Mouse (Mus musculus): Measurements from ENCODE around the gene Tceal1.
A peak's percentile ranks its signal among the peaks of the same experiment; 100 is the strongest.
"Not testable (repeated sequence)": the region's sequence is repeated elsewhere in the genome, so short reads cannot be mapped to it uniquely, and the experiment has no call there.

The Tceal1 gene

DNA sequence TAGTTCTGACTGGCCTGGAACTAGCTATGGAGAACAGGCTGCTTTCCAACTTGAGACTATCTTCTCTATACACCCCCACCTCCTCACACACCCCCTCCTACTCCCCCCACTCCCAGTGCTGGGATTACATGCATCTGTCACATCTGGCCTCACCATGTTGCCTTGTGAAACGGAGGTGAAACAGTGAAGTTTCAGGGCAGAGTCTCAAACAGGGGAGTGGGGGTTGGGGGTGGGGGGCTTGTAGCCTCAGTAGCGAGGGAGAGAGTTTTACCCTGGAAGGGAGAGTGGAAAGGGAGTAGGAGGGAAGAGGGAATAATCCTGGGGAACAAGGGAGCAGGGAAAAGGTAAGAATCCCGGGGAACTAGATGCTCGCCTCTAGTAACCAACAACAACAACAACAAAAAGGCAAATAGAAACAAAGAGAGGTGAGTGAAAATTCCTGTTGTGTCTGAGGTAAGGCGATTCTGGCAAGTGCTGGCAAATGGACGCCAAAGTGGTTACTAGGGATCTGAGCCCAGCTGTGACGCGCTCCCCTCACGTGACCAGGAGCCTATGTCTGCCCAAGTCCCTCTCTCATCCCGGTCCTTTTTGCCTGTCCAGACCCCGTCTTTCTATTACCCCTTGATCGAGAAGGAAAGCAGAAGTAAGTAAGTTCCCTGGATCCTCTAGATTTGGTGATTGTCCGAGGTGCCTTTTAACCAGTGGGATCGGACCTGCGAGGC is at the start of gene Tceal1:
Gene Tceal1 (plus strand): TSS at position 537 of the 722 bp plus-strand sequence.
- no peak for DNase-seq (ENCODE audit: extremely low read depth, low read depth)

DNA sequence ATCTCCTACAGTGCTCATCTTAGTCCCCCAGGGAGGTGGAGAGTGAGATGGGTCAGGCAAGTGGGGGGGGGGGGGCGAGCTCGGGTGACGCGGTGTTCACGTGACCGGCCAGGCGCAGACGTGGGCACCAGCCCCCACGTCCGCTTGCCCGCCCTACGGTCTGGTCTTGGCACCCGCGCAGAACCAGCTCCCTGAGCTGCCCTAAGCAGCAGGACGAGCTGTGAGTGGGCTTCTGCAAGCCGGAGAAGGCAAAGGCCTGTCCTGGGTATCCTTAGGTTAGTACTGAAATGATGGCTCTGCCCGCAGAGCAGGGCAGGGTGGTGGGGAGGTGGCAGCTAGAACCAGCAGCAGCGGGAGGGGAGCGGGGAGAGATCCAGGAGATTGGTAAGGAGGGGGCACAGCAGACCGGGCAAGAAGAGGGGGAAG is 41.5 kb upstream of the Tceal1 start:
- DNase-seq (ENCODE audit: extremely low read depth, low read depth): no peak

DNA sequence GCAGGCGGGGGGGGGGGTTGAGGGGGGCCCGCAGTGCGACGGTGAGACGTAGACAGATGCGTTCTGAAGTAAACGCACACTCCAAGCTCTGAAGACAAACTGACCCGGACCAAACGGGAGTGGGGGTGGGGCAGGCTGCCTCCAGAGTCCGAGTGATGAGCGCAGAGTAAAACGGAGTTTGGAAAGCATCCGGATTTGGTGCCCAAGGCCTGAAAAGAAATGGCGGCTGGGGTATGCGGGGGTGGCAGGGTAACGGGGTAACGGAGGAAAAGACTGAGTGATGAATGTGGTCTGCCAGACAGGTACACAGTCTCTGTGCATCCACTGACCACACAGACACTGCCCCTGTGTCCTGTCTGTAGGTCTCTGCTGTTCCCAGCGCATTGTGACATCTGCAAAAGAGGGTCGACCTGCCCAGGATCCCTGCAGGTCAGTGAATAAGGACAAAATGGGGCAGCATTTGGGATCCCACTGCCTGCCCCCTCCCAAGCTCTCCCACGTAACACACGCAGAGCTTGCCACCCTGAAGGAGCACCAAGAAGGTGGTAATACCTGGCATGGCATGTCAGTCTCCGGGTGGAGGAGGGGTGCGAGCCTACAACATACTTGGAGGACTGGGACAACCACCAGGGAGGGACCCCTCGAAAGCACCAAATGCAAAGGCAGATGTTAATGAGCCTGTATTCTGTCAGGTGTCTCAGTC is 40.9 kb upstream of the Tceal1 start:
- DNase-seq (ENCODE audit: extremely low read depth, low read depth): not testable (repeated sequence)

DNA sequence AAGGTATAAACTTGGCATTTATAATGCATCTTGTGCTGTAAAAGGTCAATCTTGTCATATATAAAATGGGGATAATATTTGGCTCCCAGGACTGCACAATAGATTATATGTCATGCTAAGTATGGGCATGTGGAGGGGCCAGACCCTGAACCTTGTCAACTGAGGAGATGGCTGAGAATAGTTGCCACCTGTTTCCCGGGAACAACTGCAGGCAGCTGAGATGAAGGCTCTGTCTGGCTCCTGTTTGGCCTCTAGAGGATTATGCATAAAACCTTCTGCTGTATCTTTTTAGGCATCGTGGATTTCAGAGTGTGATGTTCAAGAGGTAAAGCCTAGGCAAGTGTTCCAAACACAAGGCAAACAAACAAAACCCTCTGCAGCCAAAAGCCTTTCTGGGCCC is 39.0 kb upstream of the Tceal1 start:
- no peak for DNase-seq (ENCODE audit: extremely low read depth, low read depth)

DNA sequence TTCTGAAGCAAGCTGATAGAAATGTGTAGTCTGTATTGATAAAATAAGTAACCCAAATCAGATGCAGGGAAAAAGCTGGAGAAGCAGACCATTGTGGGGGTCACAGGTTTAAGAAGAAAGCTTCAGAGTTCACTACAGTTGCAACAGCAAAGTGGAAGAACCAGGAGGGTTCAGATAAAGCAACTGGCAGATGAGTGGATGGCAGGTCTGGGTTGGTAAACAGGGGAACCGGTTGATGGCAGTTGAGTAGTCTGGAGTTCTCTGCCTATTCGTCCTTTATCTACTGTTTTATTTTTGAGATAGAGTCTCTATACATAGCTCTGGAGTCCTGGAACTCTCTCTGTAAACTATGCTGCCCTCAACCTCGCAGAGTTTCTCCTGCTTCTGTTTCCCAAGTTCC is 26.8 kb upstream of the Tceal1 start:
- no peak for DNase-seq (ENCODE audit: extremely low read depth, low read depth)

DNA sequence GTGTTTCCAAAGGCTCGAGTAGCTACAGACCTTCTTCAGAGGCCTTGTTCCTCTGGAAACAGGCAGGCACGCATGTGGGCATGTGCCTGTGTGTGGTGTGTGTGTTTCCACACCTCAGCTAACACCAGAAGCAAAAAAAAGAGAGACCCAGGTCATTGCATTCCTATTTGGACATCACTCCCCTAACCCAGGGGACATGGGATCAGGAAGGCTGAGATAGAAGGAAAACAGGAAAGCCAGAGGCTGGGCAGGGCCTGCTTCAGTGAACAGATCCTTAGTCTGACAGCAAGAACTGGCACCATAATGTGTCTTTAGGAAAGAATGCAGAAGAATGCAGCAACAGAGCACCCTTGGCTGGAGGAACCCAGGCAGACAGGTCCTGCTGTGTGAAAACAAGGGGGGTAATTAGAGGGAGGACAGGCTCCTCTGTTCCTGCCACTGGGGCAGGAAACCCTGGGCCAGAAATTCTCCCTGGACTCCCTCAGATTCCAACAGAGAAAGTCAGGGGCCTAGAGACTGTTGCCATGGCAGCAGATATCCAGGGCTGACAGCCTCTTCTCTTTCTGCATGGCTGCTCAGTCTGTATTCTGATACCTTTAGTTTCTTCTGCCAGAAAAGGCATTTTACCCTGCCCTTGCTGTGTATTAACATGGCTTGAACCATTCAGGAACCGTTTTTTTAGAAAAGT is 16.0 kb upstream of the Tceal1 start:
- DNase-seq (ENCODE audit: extremely low read depth, low read depth): not testable (repeated sequence)

DNA sequence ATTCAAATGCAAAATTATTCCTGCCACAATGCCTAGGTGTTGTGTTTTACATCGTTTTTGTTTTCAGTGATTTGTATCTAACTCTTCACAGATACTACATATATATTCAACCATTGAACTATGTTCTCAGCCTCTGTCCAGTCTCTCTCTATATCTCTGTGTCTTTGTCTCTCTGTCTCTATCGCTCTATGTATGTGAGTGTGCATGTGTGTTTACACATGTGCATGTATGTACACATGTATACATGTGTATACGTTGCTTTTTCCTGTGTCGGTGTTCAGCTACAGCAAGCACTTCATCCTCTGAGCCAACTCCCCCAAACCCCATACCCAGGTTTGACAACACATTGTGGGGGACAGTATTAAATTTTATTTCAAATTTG is 15.5 kb upstream of the Tceal1 start:
- DNase-seq (ENCODE audit: extremely low read depth, low read depth): no peak

DNA sequence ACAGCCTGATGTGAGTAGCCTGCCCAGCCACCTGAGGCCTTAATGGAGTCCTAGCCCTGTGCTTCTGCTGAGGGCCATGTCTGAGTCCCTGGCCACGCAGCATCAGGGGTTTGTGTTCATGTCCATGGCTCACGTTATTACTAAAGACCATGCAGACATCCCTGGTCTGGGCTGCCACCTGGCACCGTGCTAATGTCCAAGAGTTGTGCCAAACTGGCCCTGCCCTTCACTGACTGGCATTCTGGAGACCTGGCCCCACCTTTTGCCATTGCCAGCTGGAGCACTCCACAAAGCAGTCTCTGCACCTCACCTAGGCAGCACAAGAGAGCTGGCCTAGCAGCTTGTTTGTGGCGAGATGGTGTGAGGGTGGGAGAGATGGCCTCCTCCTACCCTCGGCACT is 14.6 kb upstream of the Tceal1 start:
- DNase-seq (ENCODE audit: extremely low read depth, low read depth): no peak

DNA sequence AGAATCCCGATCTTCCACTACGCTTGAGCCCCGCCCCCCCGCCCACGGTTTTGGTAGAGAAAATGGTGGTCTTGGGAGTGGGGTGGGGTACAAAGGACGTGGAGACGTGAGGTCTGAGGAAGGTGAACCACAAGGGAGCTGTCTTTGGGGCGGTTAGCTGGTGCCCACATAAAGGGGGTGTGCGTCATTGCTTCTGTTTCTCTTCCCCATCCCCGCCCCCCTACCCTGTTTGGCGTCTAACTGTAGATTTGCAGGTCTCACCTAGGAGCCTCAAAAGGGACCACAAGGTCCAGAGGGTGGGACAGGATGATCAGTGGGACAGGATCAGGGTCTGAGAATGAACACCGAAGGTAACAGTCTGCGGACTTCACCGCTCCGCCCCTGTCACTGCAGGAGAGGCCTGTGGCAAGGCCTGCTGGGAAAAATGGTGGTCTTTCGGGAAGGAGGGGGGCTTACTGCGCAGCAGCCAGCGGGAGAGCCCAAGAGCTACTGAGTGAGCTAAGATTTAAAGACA is 443 bp downstream of the Tceal1 start:
- DNase-seq (ENCODE audit: extremely low read depth, low read depth): no peak

DNA sequence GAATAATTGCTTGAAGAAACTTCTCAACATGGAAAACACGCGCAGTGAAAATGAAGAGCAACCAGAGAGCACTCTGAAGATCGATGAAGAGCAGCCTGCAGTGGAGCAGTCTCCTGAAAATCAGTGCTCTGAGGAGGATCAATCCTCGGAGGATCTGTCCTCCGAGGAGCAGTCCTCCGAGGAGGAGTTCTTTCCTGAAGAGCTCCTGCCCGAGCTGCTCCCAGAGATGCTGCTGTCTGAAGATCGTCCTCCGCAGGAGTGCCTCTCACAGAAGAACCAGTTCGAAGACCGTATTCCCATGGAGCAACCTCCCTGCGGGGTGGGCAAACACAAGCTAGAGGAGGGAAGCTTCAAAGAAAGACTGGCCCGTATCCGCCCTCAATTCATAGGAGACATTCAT is 1.0 kb downstream of the Tceal1 start:
- DNase-seq (ENCODE audit: extremely low read depth, low read depth): no peak

DNA sequence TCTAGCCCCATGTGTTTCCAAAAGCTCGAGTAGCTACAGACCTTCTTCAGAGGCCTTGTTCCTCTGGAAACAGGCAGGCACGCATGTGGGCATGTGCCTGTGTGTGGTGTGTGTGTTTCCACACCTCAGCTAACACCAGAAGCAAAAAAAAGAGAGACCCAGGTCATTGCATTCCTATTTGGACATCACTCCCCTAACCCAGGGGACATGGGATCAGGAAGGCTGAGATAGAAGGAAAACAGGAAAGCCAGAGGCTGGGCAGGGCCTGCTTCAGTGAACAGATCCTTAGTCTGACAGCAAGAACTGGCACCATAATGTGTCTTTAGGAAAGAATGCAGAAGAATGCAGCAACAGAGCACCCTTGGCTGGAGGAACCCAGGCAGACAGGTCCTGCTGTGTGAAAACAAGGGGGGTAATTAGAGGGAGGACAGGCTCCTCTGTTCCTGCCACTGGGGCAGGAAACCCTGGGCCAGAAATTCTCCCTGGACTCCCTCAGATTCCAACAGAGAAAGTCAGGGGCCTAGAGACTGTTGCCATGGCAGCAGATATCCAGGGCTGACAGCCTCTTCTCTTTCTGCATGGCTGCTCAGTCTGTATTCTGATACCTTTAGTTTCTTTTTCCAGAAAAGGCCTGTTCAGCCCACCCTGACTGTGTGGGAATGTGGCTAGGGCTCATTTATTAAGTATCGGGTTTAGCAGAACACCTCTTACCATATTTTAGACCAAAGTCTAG is 7.1 kb downstream of the Tceal1 start:
- not testable (repeated sequence) for DNase-seq (ENCODE audit: extremely low read depth, low read depth)

DNA sequence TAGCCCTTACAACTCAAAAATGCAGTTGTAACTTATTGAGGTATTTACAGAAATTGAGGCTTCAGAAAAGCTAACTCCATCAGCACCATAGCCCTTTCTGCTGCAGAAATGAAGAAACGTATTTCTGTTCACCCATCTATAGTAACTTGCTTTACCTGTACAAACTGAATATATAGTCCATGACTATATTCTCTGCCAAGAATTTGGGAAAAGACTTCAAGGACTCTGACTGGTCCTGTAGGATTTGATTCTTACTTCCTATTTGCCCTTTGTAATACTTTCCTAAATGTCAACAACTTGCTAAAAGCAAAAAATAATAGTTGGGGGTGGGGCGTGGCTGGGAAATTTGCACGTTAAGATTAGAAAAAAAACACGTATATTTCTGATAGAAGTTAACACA is 24.2 kb downstream of the Tceal1 start:
- no peak for DNase-seq (ENCODE audit: extremely low read depth, low read depth)

DNA sequence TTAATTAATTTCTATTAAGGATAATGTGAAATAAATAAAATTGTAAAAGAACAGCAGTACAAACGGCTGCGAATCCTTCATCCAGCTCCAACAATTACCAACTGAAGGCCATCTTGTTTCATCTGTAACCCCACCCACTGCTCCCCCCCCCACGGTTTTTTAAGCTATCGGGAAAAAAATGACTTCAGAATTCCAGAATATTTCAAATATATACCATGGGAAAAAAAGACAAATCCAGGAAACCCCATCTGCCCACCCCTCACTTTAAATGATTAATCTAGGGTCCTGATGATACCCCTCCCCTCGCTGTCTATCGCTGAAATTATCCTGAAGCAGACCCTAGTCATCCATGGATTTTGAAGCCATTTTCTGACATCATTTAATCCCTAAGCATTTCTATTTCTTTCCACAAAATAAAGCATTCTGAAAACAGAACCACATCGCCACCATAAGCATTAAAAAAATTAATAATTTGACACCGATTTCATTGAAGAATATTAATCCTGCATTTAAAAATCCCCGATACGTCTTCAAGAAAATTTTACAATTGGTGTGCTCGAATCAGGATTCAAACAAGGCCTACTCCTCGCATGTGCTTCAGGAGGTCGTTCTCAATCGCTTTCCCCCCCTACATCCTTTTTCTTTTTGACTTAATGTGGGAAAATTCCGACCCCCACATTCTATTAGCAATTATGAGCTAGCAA is 32.5 kb downstream of the Tceal1 start:
- peak; percentile 32 for DNase-seq (ENCODE audit: extremely low read depth, low read depth)

DNA sequence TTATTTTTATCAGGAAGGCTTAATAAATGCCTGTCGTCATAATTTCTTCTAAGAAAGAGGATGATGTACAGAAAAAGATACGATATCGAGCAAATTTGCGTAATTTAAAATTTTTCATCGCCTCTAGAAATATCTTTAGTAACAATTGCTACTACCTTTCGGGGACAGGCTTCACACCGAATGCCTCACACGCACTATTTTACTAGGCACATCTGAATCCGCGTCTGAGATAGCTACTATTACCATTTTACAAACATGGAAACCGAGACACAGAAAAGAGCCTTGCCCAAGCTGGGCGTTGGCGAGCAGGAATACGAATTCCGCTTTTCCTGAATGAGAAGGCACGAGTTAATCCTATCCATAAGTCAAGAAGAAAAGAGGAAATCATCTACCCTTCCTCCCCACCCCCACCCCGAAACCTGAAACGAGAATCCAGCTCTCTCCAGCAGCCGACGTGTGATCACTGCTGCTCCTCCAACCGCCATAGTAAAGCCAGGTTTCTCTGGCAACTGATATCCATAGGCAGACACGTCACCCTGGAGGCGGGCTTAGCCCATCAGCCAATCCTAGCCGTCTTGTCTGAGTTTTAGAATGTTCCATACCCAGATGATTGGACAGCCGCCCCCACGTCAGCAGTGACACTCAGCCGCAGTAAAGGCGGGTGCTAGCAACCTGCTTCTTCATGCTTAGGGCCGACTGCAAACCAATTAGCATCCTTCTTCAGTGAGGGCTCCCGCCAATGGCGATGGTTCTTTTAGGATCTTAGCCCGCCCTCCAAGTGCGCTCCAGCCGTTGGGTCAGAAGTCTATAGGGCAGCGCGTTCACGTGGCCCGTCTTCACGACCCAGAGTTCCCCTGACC is 33.2 kb downstream of the Tceal1 start:
- peak; percentile 99 for DNase-seq (ENCODE audit: extremely low read depth, low read depth)

DNA sequence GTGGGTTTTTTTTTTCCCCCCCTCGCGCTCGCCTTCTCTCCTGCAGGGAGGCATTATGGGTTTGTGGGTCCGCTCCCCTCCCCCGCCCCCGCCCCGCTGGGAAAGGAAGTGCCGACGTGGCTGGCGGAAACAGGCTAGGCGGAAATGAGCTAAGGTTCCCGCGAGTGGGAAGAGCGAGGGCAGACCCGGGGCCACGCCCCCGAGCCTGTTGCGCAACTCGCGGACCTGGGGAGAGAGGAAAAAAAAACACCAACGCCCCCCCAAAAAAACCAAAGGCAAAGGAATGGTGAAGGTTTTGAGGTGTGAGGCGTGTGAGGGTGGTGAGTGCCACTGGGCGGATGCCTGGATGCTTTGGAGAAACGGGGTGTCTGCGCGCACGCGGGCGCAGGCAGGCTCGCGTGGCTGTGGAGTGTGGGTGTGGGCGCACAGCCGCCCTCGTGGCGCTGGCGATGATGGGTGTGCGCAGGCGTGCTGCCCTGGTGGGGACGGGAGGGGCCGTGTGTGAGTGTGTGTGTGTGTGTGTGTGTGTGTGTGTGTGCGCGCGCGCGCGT is 33.9 kb downstream of the Tceal1 start:
- DNase-seq (ENCODE audit: extremely low read depth, low read depth): no peak

DNA sequence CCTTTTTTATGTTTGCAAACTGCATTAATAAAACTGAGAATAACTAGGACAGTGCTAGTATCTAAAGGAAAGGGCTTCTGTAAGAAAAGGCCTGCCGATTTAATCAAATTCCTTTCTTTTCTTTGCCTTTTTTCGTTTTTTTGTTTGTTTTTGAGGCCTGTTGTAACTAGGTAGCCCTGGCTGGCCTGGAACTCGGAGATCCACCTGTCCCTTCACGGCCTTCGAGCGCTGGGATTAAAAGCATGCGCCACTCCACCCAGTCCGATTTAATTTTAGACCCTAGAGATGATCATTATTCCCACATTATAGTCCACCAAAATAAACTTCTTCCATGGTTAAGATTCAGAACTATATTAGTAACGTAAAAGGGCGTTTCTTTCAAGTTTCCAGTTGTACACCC is 34.5 kb downstream of the Tceal1 start:
- peak; percentile 34 for DNase-seq (ENCODE audit: extremely low read depth, low read depth)

DNA sequence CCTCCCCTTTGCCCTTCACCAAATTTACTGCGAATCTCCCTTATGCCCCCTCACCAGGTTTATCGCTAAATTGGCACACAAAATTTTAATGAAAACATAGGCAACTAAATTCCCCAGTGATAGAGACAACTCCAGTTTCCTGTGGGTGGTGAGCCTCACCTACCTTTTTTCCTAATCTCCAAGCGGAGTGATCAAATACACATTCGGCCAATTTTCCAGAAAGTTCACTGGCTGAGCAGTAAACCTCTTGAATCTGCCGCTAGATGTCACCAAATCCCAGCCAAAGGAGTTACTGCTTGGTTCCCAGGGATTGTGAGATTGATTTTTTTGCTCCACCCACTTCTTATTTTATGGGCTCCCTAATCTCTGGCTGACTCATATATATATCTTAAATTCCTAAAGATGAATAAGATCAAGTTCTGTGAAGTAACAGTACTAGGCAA is 34.9 kb downstream of the Tceal1 start:
- DNase-seq (ENCODE audit: extremely low read depth, low read depth): peak; percentile 72

DNA sequence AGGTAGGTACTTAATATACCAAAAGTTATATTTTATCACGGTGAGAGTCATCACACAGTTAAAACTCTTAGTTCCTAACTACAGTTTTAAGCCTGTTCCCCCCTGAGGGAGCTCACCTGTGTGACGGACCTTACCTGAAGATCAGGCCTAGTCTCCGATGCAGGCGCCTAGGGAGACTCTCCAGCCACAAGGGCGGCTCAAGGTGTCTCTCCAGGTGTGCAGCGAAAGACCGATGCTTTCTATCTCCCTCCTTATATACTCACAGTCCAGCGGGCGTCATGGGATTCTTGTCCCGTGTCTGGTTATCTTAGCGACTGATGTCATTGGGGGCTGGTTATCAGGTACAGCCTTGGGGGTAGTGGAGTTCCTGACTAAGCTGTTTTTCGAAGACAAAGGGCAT is 35.7 kb downstream of the Tceal1 start, which contains the start of gene Morf4l2:
Gene Morf4l2 (minus strand): TSS at position 232 of the 400 bp plus-strand sequence.
- DNase-seq (ENCODE audit: extremely low read depth, low read depth): no peak

DNA sequence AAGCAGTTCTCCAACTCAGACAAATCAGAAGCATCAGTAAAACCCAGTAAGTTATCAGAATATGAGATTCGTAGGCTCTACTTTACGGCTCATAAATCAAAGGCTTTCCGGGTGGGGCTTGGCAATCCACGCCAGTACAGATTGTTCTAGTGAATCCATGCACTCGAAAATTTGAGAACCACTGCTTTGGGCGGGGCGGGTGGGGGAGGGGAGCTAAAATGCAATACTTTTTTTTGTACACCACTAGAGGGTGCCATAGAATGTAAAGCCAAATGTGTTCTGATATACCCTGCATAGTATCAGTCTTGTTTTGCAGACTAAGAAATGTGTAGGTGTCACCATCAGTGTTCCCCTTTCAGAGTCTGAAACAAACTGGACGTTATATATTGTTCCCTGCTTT is 36.9 kb downstream of the Tceal1 start:
- DNase-seq (ENCODE audit: extremely low read depth, low read depth): peak; percentile 36

Measured in MEL-GATA-1-ER (cell line).